Mouse (Mus musculus): ENCODE data around the gene Tatdn2. TPM values are rescaled to one million over a fixed set of nuclear protein-coding genes. Genes with fewer than 3 reads are reported as not detected.

The Tatdn2 gene
- polyA plus RNA-seq, 1 experiment from 2014 or later: 1.6 TPM

GRCm38 (mm10) chr6:113749119-113749685, 52.4 kb downstream of the Tatdn2 start:
- Histone ChIP-seq H3K27ac (ENCODE audit: low read length) (no peak overlapping the region), H3K9ac (replicated peaks; ENCODE audit: low read depth, low read length) (no peak overlapping the region), H3K36me3 (ENCODE audit: control insufficient read depth, insufficient read depth) (peaks cover 19% of the 10 kb centered on the region), H3K9me3 (ENCODE audit: control insufficient read depth, low read length) (no peaks in the 10 kb centered on the region), H3K4me1 (replicated peaks; ENCODE audit: control insufficient read depth, insufficient read depth, low read length) (no peaks in the 10 kb centered on the region), H3K4me2 (ENCODE audit: low read length) (no peak overlapping the region), H3K27me3 (replicated peaks; ENCODE audit: control insufficient read depth, insufficient read depth, low read length) (no peaks in the 10 kb centered on the region), H3K4me3 (replicated peaks; ENCODE audit: low read length) (no peak overlapping the region)
- 64% methylated on average over 17 of the region's 17 CpGs for WGBS
- no peak for ATAC-seq

Small RNAs within 50 kb of the gene (microRNA-seq; reads per million reads assigned to microRNA genes)
- 0.83 reads per million for gene Mir7042

Other genes with a start within 250 kb of the Tatdn2 start
- 0.07 TPM in 1 of 2 replicates, not detected in the other for gene Il17re, start 238.6 kb upstream of the Tatdn2 start, polyA plus RNA-seq (2015; fragmentation: Nextera tagmentation; extraction: Ambion mirVana)
- gene Il17rc, start 225.6 kb upstream of the Tatdn2 start, polyA plus RNA-seq (2015; fragmentation: Nextera tagmentation; extraction: Ambion mirVana): 2.4 and 3.5 TPM in 2 replicates
- 62.6 and 73.9 TPM in 2 replicates for gene Creld1, start 213.8 kb upstream of the Tatdn2 start, polyA plus RNA-seq (2015; fragmentation: Nextera tagmentation; extraction: Ambion mirVana)
- 5.2 and 8.5 TPM in 2 replicates for gene Prrt3, start 195.1 kb upstream of the Tatdn2 start, polyA plus RNA-seq (2015; fragmentation: Nextera tagmentation; extraction: Ambion mirVana)
- 106 and 108 TPM in 2 replicates for gene Emc3, start 165.4 kb upstream of the Tatdn2 start, polyA plus RNA-seq (2015; fragmentation: Nextera tagmentation; extraction: Ambion mirVana)
- 4.3 and 4.7 TPM in 2 replicates for gene Fancd2, start 165.4 kb upstream of the Tatdn2 start, polyA plus RNA-seq (2015; fragmentation: Nextera tagmentation; extraction: Ambion mirVana)
- gene Fancd2os, start 96.3 kb upstream of the Tatdn2 start, polyA plus RNA-seq (2015; fragmentation: Nextera tagmentation; extraction: Ambion mirVana): 0.19 TPM in 1 of 2 replicates, not detected in the other
- gene Brk1, start 92.3 kb upstream of the Tatdn2 start, polyA plus RNA-seq (2015; fragmentation: Nextera tagmentation; extraction: Ambion mirVana): 231 and 240 TPM in 2 replicates
- 78.1 and 82.2 TPM in 2 replicates for gene Vhl, start 73.1 kb upstream of the Tatdn2 start, polyA plus RNA-seq (2015; fragmentation: Nextera tagmentation; extraction: Ambion mirVana)
- gene Irak2, start 58.6 kb upstream of the Tatdn2 start, polyA plus RNA-seq (2015; fragmentation: Nextera tagmentation; extraction: Ambion mirVana): 1.4 and 1.5 TPM in 2 replicates
- 0.49 TPM in 1 of 2 replicates, not detected in the other for gene Ghrl, start 22.8 kb downstream of the Tatdn2 start, polyA plus RNA-seq (2015; fragmentation: Nextera tagmentation; extraction: Ambion mirVana)
- 231 and 237 TPM in 2 replicates for gene Sec13, start 43.7 kb downstream of the Tatdn2 start, polyA plus RNA-seq (2015; fragmentation: Nextera tagmentation; extraction: Ambion mirVana)